Mouse (Mus musculus): ENCODE results near the gene Il1r2. TPM values are rescaled to one million over a fixed set of nuclear protein-coding genes. Genes with fewer than 3 reads are reported as not detected.

Gene Il1r2
- polyA plus RNA-seq, 2 experiments: 0.19 to 1.2 TPM

DNA sequence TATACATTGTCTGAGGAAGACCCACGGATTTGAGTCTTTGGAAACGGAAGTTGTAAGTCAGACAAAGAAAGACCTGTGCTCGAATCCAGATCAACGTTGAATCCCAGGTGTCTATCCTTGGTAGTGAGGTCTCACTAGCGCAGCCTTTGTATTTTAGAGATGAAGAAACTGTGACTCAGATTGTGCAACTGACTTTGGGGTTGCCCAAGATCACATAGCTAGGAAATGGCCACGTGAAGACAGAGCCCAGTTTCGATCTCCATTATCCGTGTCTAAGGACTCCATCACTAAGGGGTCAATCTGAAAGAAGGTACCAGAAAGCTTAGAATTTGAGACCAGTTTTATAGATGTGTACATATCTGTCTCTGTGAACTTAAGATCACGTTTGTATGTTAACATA is 17.3 kb downstream of the Il1r2 start:
- TF ChIP-seq CTCF (IDR thresholded peaks at IDR 0.05; ENCODE audit: low read depth) (no peak), EP300 (IDR thresholded peaks at IDR 0.05; ENCODE audit: low read depth) (no peak)
- Histone ChIP-seq H3K9ac (replicated peaks) (no peak overlapping the region), H3K4me2 (ENCODE audit: low read depth) (no peak overlapping the region), H3K27ac (no peak overlapping the region), H3K27me3 (ENCODE audit: control insufficient read depth, insufficient read depth, low read length) (no peaks in the 10 kb centered on the region), H3K36me3 (replicated peaks; ENCODE audit: control insufficient read depth, insufficient read depth, low read depth) (no peaks in the 10 kb centered on the region), H3K4me3 (ENCODE audit: insufficient read depth in 1 of 2, low read depth in 2 of 2, low read length in 2 of 2) (no peak overlapping the region), H3K4me1 (replicated peaks; ENCODE audit: control insufficient read depth in 2 of 2, insufficient read depth in 2 of 2, low read length in 1 of 2) (peaks cover 0 to 4% of the 10 kb centered on the region in 2 experiments; a peak in 2 of 4 replicates), H3K9me3 (ENCODE audit: control insufficient read depth, low read length) (no peaks in the 10 kb centered on the region)
- no peak for DNase-seq (ENCODE audit: low read depth in 3 of 3, low spot score in 3 of 3)
- ATAC-seq (ENCODE audit: insufficient read depth): no peak
- WGBS (ENCODE audit: insufficient replicate concordance): 64% methylated on average over 9 of the region's 9 CpGs

DNA sequence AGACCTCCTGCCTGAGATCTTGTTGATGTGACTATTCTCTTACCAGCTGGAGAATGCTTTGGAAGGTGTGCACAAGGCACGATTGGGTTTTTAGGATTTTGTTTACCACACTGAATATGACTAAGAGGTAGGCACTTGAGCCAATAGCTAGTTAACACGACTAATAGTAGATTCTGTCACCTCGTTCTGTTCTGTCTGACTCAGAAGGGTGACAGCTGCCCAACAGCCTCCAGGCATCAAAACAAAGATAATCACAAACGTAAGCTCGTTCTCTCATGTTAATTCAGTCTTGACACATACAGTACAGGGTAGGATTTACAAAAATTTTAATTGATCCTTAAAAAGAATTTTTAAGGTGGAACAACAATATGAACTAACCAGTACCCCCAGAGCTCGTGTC is 18.7 kb downstream of the Il1r2 start:
- Histone ChIP-seq H3K9ac (replicated peaks) (no peak overlapping the region), H3K27ac (no peak overlapping the region), H3K9me3 (ENCODE audit: control insufficient read depth, low read length) (no peaks in the 10 kb centered on the region), H3K4me2 (ENCODE audit: low read depth) (no peak overlapping the region), H3K4me3 (ENCODE audit: insufficient read depth in 1 of 2, low read depth in 2 of 2, low read length in 2 of 2) (no peak overlapping the region), H3K36me3 (replicated peaks; ENCODE audit: control insufficient read depth, insufficient read depth, low read depth) (no peaks in the 10 kb centered on the region), H3K27me3 (ENCODE audit: control insufficient read depth, insufficient read depth, low read length) (no peaks in the 10 kb centered on the region), H3K4me1 (replicated peaks; ENCODE audit: control insufficient read depth in 2 of 2, insufficient read depth in 2 of 2, low read length in 1 of 2) (no peaks in the 10 kb centered on the region)
- no peak for ATAC-seq (ENCODE audit: insufficient read depth)
- WGBS (ENCODE audit: insufficient replicate concordance): 56% methylated on average over 6 of the region's 6 CpGs
- TF ChIP-seq EP300 (IDR thresholded peaks at IDR 0.05; ENCODE audit: low read depth) (no peak), CTCF (IDR thresholded peaks at IDR 0.05; ENCODE audit: low read depth) (no peak)
- DNase-seq (ENCODE audit: low read depth in 3 of 3, low spot score in 3 of 3): no peak

DNA sequence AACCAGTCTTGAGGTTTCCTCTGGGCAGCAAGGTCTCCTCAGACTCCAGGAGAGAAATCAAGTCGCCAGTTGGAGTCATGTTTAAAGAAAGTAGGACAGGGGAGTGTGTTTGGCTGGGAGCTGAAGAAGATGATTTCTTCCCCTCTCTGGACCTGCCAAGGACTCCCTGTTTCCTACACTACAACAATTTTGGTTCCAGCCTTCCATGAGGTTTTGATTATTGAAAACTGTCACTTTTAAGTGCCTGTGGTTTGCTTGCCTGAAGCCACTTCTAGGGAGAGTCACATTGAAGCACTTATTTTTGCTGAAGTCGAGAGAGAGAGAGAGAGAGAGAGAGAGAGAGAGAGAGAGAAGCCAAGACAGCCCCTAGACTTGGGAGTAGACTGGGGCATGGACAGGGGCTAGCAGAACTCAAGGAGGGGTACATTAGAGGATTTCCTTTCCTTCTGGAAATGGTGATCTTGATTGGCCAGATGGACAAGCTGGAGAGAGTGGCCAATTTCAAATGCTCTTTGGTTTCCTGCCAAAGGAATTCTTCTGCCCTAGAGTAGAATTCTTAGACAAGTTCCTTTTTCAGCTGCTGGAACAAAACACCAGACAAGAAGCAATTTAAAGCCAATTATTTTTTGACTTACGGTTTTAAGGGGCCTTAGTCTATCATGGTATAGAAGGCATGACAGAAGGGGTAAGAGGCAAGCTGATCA is 20.9 kb downstream of the Il1r2 start:
- H3K9me3 ChIP-seq (ENCODE audit: control insufficient read depth, low read length): no peaks in the 10 kb centered on the region
- no peak overlapping the region for H3K27ac ChIP-seq
- no peak for TF ChIP-seq EP300 (IDR thresholded peaks at IDR 0.05; ENCODE audit: low read depth)
- no peak for TF ChIP-seq CTCF (IDR thresholded peaks at IDR 0.05; ENCODE audit: low read depth)
- H3K36me3 ChIP-seq (replicated peaks; ENCODE audit: control insufficient read depth, insufficient read depth, low read depth): no peaks in the 10 kb centered on the region
- no peaks in the 10 kb centered on the region for H3K27me3 ChIP-seq (ENCODE audit: control insufficient read depth, insufficient read depth, low read length)
- H3K4me3 ChIP-seq (ENCODE audit: insufficient read depth in 1 of 2, low read depth in 2 of 2, low read length in 2 of 2): no peak overlapping the region
- ATAC-seq (ENCODE audit: insufficient read depth) (no peak), DNase-seq (ENCODE audit: low read depth in 3 of 3, low spot score in 3 of 3) (no peak)
- H3K4me1 ChIP-seq (replicated peaks; ENCODE audit: control insufficient read depth in 2 of 2, insufficient read depth in 2 of 2, low read length in 1 of 2): no peaks in the 10 kb centered on the region
- no peak overlapping the region for H3K9ac ChIP-seq (replicated peaks)
- H3K4me2 ChIP-seq (ENCODE audit: low read depth): no peak overlapping the region
- WGBS (ENCODE audit: insufficient replicate concordance): 33% methylated on average over 3 of the region's 3 CpGs

DNA sequence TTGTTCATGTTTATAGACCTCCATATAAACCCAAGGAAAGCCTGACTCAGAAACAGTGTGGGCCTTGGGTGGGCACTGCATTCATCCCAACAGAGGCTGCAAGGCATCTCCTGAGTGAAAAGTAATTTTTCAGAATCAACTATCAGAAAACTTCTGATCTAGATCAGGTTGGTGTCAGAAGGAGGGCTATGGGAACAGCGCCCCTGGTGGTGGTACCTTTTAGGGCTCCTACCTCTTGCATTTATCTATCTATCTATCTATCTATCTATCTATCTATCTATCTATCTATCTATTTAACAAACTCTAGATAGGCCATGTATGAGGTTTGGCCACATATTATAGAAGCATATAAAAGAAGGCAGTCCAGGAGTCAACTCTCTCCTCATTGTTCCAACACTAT is 21.7 kb downstream of the Il1r2 start:
- Histone ChIP-seq H3K4me1 (replicated peaks; ENCODE audit: control insufficient read depth in 2 of 2, insufficient read depth in 2 of 2, low read length in 1 of 2) (no peaks in the 10 kb centered on the region), H3K27ac (no peak overlapping the region), H3K4me2 (ENCODE audit: low read depth) (no peak overlapping the region), H3K9ac (replicated peaks) (no peak overlapping the region), H3K4me3 (ENCODE audit: insufficient read depth in 1 of 2, low read depth in 2 of 2, low read length in 2 of 2) (no peak overlapping the region), H3K36me3 (replicated peaks; ENCODE audit: control insufficient read depth, insufficient read depth, low read depth) (no peaks in the 10 kb centered on the region), H3K9me3 (ENCODE audit: control insufficient read depth, low read length) (no peaks in the 10 kb centered on the region), H3K27me3 (ENCODE audit: control insufficient read depth, insufficient read depth, low read length) (no peaks in the 10 kb centered on the region)
- TF ChIP-seq EP300 (IDR thresholded peaks at IDR 0.05; ENCODE audit: low read depth) (no peak), CTCF (IDR thresholded peaks at IDR 0.05; ENCODE audit: low read depth) (peak; percentile 46; the same call in 1 of the 2 replicates)
- DNase-seq (ENCODE audit: low read depth in 3 of 3, low spot score in 3 of 3) (no peak), ATAC-seq (ENCODE audit: insufficient read depth) (no peak)
- WGBS (ENCODE audit: insufficient replicate concordance): 17% methylated on average over 1 of the region's 1 CpGs

DNA sequence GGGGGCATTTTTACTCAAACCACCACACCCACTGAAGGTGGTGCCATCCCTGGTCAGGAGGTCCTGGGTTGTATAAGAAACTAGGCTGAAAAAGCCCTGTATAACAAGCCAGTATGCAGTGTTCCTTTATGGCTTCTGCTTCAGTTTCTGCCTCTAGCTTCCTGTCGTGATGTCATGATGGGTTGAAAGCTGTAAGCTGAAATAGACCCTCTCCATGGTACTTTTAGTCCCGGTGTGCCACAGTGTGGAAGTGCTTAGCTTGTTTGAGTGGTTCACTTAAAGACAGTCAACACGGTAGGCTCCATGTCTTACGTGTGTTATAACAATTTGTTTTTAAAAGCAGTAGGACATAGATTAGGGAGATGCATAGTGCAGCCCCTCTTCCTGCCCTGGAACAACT is 32.4 kb downstream of the Il1r2 start:
- H3K36me3 ChIP-seq (replicated peaks; ENCODE audit: control insufficient read depth, insufficient read depth, low read depth): no peaks in the 10 kb centered on the region
- H3K4me3 ChIP-seq (ENCODE audit: insufficient read depth in 1 of 2, low read depth in 2 of 2, low read length in 2 of 2): no peak overlapping the region
- DNase-seq (ENCODE audit: low read depth in 3 of 3, low spot score in 3 of 3): no peak
- H3K9ac ChIP-seq (replicated peaks): no peak overlapping the region
- H3K4me2 ChIP-seq (ENCODE audit: low read depth): no peak overlapping the region
- 59% methylated on average over 4 of the region's 4 CpGs for WGBS (ENCODE audit: insufficient replicate concordance)
- no peak for ATAC-seq (ENCODE audit: insufficient read depth)
- H3K4me1 ChIP-seq (replicated peaks; ENCODE audit: control insufficient read depth in 2 of 2, insufficient read depth in 2 of 2, low read length in 1 of 2): no peaks in the 10 kb centered on the region
- no peaks in the 10 kb centered on the region for H3K9me3 ChIP-seq (ENCODE audit: control insufficient read depth, low read length)
- H3K27me3 ChIP-seq (ENCODE audit: control insufficient read depth, insufficient read depth, low read length): no peaks in the 10 kb centered on the region
- H3K27ac ChIP-seq: no peak overlapping the region
- TF ChIP-seq CTCF (IDR thresholded peaks at IDR 0.05; ENCODE audit: low read depth) (no peak), EP300 (IDR thresholded peaks at IDR 0.05; ENCODE audit: low read depth) (no peak)
